8 mouse cellular contexts compared by ENCODE assay signal in the genomic region with DNA sequence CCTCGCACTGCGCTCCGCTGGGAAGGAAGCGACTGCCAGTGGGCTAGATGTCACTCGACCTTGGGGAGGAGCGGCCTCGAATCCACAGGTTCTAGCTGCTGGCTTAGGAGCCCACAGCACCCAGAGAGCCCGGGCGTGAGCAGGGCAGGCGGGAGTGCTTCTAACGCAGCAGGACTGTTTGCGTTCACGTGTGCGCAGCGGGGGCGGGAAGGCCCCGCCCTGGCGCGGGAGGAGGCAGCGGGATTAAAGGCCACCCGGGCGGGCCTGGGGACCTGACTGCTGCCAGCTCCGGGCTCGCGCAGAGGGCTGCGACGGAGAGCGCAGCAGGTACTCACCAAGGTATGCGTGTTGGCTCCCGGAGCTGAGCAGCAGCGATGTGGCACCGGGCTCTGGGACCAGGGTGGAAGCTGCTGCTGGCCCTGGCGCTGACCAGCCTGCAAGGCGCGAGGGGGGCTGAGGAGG. TPM values are rescaled to one million over a fixed set of nuclear protein-coding genes. Genes with fewer than 3 reads are reported as not detected.
DNase-seq lines count a peak whose midpoint lies in the region; ATAC-seq and TF ChIP-seq lines count a peak whose summit lies in the region.

Gene Slc9a3 (plus strand): TSS at position 317 of the 462 bp plus-strand sequence.

- H3K27ac ChIP-seq in lung, embryonic 14.5 days (ENCODE audit: low read depth) = no peak within 1 kb of the TSS
- H3K27ac ChIP-seq in heart, embryonic 16.5 days (ENCODE audit: low read length) = no peak within 1 kb of the TSS
- H3K27ac ChIP-seq in neural tube, embryonic 12.5 days = no peak within 1 kb of the TSS

- peak; percentile 49; the same call in 1 of the 2 replicates for ATAC-seq in lung, embryonic 14.5 days (ENCODE audit: insufficient read depth)
- ATAC-seq in heart, embryonic 16.5 days (replicated peaks; ENCODE audit: extremely low read depth, insufficient read depth, low FRiP score) = peak; percentile 50; the same call in 1 of the 2 replicates
- ATAC-seq in neural tube, embryonic 12.5 days (ENCODE audit: low FRiP score, low read depth) = no peak

- 1% methylated on average over 35 of the region's 35 CpGs for WGBS in lung, embryonic 14.5 days
- WGBS in lung, adult 2 months = 2% methylated on average over 35 of the region's 35 CpGs
- WGBS in heart, embryonic 16.5 days = under 1% methylated on average over 35 of the region's 35 CpGs
- WGBS in neural tube, embryonic 12.5 days = under 1% methylated on average over 35 of the region's 35 CpGs

- no peak for TF ChIP-seq CTCF in lung, embryonic 14.5 days (IDR thresholded peaks at IDR 0.05; ENCODE audit: low read depth)
- TF ChIP-seq CTCF in lung, adult 2 months (IDR thresholded peaks at IDR 0.05; ENCODE audit: insufficient read depth, low read length) = no peak

- H3K9ac ChIP-seq in lung, embryonic 14.5 days = no peak within 1 kb of the TSS
- peak within 1 kb of the TSS; percentile 66 for H3K9ac ChIP-seq in heart, embryonic 16.5 days (ENCODE audit: low read length)
- 0 out of 2 replicates have a peak within 1 kb of the TSS, but pooled peaks have one; percentile 33 for H3K9ac ChIP-seq in neural tube, embryonic 12.5 days

- no peak for TF ChIP-seq POLR2A in lung, adult 2 months (IDR thresholded peaks at IDR 0.05; ENCODE audit: borderline replicate concordance, extremely low read depth, low read depth, low read length)

- H3K9me3 ChIP-seq in lung, embryonic 14.5 days (ENCODE audit: low read depth, low read length) = no peaks in the 10 kb centered on the region
- H3K9me3 ChIP-seq in heart, embryonic 16.5 days (replicated peaks; ENCODE audit: control insufficient read depth, low read length) = no peaks in the 10 kb centered on the region
- H3K9me3 ChIP-seq in neural tube, embryonic 12.5 days = no peaks in the 10 kb centered on the region

- H3K36me3 ChIP-seq in lung, embryonic 14.5 days (ENCODE audit: insufficient read depth) = no peaks in the 10 kb centered on the region
- H3K36me3 ChIP-seq in heart, embryonic 16.5 days (ENCODE audit: control insufficient read depth, insufficient read depth) = no peaks in the 10 kb centered on the region
- H3K36me3 ChIP-seq in neural tube, embryonic 12.5 days = no peaks in the 10 kb centered on the region

- no peaks in the 10 kb centered on the region for H3K4me1 ChIP-seq in lung, embryonic 14.5 days (ENCODE audit: insufficient read depth)
- no peaks in the 10 kb centered on the region for H3K4me1 ChIP-seq in lung, adult 2 months (ENCODE audit: control insufficient read depth, insufficient read depth, low read length)
- peaks cover 9% of the 10 kb centered on the region for H3K4me1 ChIP-seq in heart, embryonic 16.5 days (ENCODE audit: control insufficient read depth, insufficient read depth, low read length)
- H3K4me1 ChIP-seq in neural tube, embryonic 12.5 days = peaks cover 8% of the 10 kb centered on the region; the same call in 1 of the 2 replicates

- peak within 1 kb of the TSS; percentile 69 for H3K4me2 ChIP-seq in lung, embryonic 14.5 days
- H3K4me2 ChIP-seq in heart, embryonic 16.5 days (ENCODE audit: low read depth, low read length) = peak within 1 kb of the TSS; percentile 90
- H3K4me2 ChIP-seq in neural tube, embryonic 12.5 days (replicated peaks) = peak within 1 kb of the TSS; percentile 64

- peaks cover 35% of the 10 kb centered on the region for H3K27me3 ChIP-seq in lung, embryonic 14.5 days (ENCODE audit: insufficient read depth, low read length)
- H3K27me3 ChIP-seq in heart, embryonic 16.5 days (ENCODE audit: control insufficient read depth, insufficient read depth, low read length) = peaks cover 33% of the 10 kb centered on the region
- H3K27me3 ChIP-seq in neural tube, embryonic 12.5 days (replicated peaks) = peaks cover 41% of the 10 kb centered on the region

- DNase-seq in lung, embryonic 14.5 days = peak; percentile 18
- DNase-seq in lung, adult 2 months = no peak
- DNase-seq in brain, adult 2 months (ENCODE audit: low read depth, low spot score) = peak; percentile 24
- peak; percentile 69 to 90 for DNase-seq in kidney, postnatal 25 days
- DNase-seq in thymus, postnatal 10 days (ENCODE audit: low spot score in 2 of 2) = no peak
- DNase-seq in gastrocnemius, postnatal 25 days = no peak

- H3K4me3 ChIP-seq in lung, embryonic 14.5 days (ENCODE audit: low read depth, low read length) = peak within 1 kb of the TSS; percentile 34
- H3K4me3 ChIP-seq in lung, adult 2 months (replicated peaks; ENCODE audit: extremely low read depth, low read depth, low read length) = no peak within 1 kb of the TSS
- peak within 1 kb of the TSS; percentile 52 for H3K4me3 ChIP-seq in heart, embryonic 16.5 days (ENCODE audit: low read length)
- peak within 1 kb of the TSS; percentile 26 for H3K4me3 ChIP-seq in neural tube, embryonic 12.5 days

RNA-seq across cellular contexts. Expression of gene Slc9a3, which starts in this region (rescaled TPM):
- polyA plus RNA-seq in lung, embryonic 14.5 days (2014; fragmentation: Nextera tagmentation; extraction: Ambion mirVana) = 0.04 TPM in 1 of 2 replicates, not detected in the other
- polyA plus RNA-seq in lung, adult 2 months (2012; rRNA removed) = 0.34 and 0.96 TPM in 2 replicates
- polyA plus RNA-seq in heart, embryonic 16.5 days (2015; fragmentation: Nextera tagmentation; extraction: Ambion mirVana) = 0.22 TPM in 1 of 2 replicates, not detected in the other
- 0.04 TPM in 1 of 2 replicates, not detected in the other for polyA plus RNA-seq in neural tube, embryonic 12.5 days (2016; fragmentation: Nextera tagmentation; extraction: Ambion mirVana)
- under 1 TPM; 0.13 to 0.32 TPM for total RNA-seq in gastrocnemius, postnatal 25 days (2021)

Comparison
In these comparisons a context has a peak if more than half of its experiments do, and no peak if none do; other contexts are left out.
1. Peak in DNase-seq, ATAC-seq, H3K4me3 ChIP-seq and H3K4me2 ChIP-seq in lung, embryonic 14.5 days; RNA of the gene not detected or under 1 TPM.
2. Peak in ATAC-seq, H3K4me3 ChIP-seq, H3K9ac ChIP-seq and H3K4me2 ChIP-seq in heart, embryonic 16.5 days; RNA of the gene not detected or under 1 TPM.
3. DNase-seq: peak in brain, adult 2 months (single experiment) and kidney, postnatal 25 days (2 of 2); none in lung, adult 2 months (single experiment), thymus, postnatal 10 days (0 of 2) and gastrocnemius, postnatal 25 days (single experiment).
4. Peak in every context shown above with its lines, with median percentiles within 50 percentile points of each other: H3K4me2 ChIP-seq.